Mouse (Mus musculus) small intestine, adult 2 months (tissue): ENCODE results near the gene Fdx1l.

Experiments used
- CTCF ChIP-seq: fragments of 200-500 bp; IDR thresholded peaks from 2 replicates; pipeline ENCODE4 v1.5.1; 2012; ENCODE audit warnings: low read depth, mild to moderate bottlenecking, control low read depth, inconsistent platforms, low read length, moderate library complexity, mixed read lengths; ENCODE audit not compliant: insufficient replicate concordance, insufficient read length; ENCODE audit errors: extremely low read depth
- POLR2A ChIP-seq: fragments of 200-500 bp; IDR thresholded peaks from 2 replicates; pipeline ENCODE4 v1.6.1; 2012; ENCODE audit warnings: low read depth, mild to moderate bottlenecking, control low read depth, inconsistent platforms, low read length, moderate library complexity

DNA sequence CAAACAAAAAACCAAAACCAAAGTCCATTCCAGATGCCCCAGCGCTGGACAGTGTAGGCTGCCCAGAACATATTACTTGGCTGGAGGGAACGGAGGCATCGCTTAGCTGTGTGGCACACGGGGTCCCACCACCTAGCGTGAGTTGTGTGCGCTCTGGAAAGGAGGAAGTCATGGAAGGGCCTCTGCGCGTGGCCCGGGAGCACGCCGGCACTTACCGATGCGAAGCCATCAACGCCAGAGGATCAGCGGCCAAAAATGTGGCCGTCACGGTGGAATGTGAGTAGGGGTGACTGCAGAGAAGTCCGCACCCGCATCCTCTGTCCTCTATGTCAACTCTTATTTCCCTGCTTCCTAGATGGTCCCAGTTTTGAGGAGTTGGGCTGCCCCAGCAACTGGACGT lies 37.3 kb downstream of the Fdx1l start:
- TF ChIP-seq CTCF (no peak), POLR2A (no peak)
